Mouse (Mus musculus): Measurements from ENCODE around the gene Relt.

Relt gene

DNA sequence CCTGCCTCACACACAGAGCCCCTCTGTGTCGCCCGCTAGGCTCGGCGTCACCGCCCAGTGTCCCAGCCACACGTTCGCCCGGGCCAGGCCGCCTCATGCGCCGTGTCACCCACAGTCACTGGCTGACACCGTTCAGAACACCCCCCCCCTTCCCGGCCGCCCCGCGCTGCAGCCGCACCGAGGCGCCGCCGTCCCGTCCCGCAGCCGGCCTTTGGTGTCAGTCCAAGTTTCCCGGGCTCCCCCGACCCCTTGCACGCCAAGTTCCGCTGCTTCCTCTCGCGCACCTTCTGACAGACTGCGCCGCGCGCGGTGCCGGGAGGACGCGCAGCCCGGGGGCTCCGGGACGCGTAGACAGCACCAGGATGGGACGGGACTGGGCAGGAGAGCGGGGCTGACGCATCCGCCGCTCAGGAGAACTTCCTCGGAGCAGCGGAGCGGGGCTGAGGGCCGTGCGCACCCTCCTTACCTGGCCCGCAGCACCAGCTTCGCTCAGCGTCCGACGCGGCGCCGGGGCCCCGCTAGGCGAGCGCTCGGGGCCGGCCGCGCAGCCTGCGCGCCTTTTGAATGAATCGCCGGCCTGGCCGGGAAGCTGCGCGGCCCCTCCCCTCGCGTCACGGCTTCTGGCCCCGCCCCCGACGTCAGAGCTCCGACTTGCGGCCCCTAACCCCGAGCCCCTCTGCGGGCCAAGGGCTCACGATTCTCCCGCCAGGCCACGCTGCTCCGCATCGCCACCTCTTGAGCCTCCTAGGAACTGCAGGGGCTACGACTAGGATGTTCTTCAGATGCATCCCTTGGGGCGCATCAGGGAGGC lies at the start of gene Relt:
Gene Relt (minus strand): TSS at position 619 of the 811 bp plus-strand sequence.
- peak; percentile 76 to 78 for DNase-seq (ENCODE audit: low spot score in 2 of 2)

DNA sequence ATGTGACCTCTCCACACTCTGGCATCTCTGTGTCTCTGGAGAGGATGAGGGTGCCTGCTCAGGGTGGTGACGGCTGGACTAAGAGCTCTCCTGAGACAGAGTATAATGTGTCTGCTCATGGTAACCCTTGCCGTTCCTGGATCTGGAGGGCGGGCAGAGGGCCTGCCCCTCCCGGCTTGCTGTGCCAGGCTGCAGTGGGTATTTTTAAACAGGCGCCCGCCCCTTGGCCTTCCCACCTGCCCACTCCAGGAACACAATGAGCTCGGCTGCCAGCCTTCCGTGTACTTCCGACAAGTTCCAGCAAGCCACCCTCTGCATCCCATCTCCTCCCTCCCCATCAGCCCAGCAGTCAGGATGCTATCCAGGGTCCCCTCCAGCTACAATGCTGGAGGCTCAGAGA lies 48.5 kb upstream of the Relt start:
- DNase-seq (ENCODE audit: low spot score in 2 of 2): no peak

DNA sequence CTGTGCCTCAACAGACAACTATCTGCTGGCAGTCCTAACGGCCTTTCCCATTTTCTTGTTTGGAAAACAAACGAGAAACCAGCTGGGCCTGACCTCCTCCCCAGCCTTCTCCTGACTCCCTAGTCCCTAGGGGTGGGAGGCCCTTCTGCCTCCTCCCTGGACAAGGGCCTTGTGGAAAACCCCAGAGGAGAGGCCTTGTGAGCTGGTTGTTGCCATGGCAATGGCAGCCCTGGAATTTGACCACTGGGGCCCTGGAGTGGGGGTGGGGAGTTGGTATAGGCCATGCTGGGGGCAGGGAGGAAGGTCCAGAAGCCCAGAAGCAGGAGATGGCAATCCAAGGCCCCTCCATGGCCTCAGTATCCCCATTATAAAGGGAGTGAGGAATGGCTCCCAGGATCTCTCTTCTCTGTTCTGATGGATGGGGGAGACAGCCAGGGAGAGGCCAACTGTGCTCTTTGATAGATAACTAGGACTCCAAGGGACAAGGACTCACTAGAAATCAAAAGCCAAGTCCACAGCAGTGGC lies 48.1 kb upstream of the Relt start:
- DNase-seq (ENCODE audit: low spot score in 2 of 2): no peak

GRCm38 (mm10) chr7:100908567-100908966 lies 45.3 kb upstream of the Relt start:
- no peak for DNase-seq (ENCODE audit: low spot score in 2 of 2)

- DNase-seq (ENCODE audit: low spot score in 2 of 2): no peak
Measured at GRCm38 (mm10) chr7:100908061-100908460, 44.8 kb upstream of the Relt start.

- DNase-seq (ENCODE audit: low spot score in 2 of 2): peak; percentile 66 to 77
Measured at GRCm38 (mm10) chr7:100907231-100907630, 44.0 kb upstream of the Relt start.

- DNase-seq (ENCODE audit: low spot score in 2 of 2): no peak
Measured at GRCm38 (mm10) chr7:100906029-100906789, 43.0 kb upstream of the Relt start.

GRCm38 (mm10) chr7:100905037-100905436 lies 41.8 kb upstream of the Relt start:
- no peak for DNase-seq (ENCODE audit: low spot score in 2 of 2)

GRCm38 (mm10) chr7:100904612-100905011 lies 41.4 kb upstream of the Relt start:
- no peak for DNase-seq (ENCODE audit: low spot score in 2 of 2)

DNA sequence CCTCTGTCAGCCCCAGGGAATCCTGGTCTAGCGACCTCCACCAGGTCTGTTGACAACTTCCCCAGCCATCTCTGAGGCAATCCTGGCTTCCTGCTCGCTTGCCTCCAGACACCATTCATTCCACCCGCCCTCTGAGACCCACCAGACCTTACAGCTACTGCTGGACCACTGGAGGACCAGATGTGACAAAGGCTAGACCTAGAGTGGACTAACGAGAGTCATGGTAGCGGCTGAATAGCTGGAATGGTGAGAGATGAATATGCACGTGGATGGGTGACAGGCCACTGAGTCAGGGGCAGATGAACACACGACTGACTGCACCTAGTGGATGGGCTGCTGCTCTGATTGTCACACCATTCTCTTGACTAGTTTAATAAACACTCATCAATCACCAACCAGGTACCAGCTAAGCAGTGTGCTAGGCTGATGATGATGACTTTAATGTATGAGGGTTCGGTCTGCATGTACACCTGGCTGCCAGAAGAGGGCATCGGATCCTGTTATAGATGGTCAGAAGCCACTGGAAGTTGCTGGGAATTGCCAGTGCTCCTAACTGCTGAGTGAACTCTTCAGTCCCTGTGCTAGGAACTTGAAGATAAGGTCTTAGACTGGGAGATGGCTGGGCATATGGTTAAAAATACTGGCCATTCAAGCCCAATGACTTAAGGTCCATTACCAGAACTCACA lies 39.3 kb upstream of the Relt start:
- DNase-seq (ENCODE audit: low spot score in 2 of 2): no peak

GRCm38 (mm10) chr7:100897828-100898227 lies 34.6 kb upstream of the Relt start:
- DNase-seq (ENCODE audit: low spot score in 2 of 2): no peak

DNA sequence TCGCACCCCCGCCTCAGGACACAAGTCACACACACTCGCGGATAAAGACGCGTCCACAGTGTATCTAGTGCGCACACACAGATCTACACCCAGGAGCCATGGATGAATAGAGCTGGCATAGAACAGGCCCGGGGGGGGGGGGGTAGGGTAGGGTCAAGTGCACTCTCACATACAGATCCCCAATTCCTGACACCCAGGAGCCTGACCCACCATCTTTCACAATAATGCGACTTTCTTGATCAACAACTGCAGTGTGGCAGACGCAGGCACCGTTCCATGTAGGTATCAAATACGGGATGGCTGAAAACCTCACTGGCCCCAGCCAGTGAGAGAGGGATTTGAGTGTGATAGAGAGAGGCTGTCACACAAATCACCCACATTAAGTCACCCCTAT lies 31.6 kb upstream of the Relt start:
- DNase-seq (ENCODE audit: low spot score in 2 of 2): no peak

DNA sequence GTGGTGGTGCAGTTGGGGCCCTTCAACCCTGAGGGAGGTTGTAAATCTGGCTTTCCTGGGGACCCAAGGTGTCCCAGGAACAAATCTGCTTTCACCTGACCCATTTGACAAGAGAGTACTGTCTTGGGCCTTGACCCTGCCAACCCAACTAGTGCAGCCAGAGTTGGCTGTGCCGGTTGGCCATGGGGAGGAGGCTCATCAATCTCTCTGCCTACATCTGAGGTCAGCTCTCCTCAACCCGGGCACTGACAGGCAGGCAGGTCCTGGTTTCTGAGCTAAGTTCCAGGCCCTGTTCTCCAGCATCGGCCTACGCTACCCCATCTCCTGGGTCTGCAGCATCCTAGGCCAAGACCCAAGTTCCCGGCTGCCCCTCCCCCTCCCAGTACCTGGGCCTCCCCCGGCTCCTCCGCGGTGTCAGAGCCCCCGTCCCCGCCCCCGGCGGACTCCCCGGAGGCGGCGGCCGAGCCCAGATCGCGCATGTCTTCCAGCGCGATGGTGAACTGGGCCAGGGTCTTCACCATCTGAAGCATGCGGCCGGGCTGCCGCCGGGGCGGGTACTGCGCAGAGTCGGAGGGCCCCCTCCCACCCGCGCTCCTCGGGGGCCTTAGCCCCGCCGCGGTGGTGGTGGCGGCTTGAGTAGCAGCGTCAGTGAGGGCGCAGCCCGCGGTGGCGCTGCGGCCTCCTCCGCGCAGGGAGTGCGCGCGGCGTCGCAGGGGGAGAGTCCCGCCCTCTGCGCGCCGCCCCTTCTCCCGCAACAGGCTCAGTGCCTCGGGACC lies 31.0 kb upstream of the Relt start:
- peak; percentile 53 to 60 for DNase-seq (ENCODE audit: low spot score in 2 of 2)

- peak; percentile 51 to 62 for DNase-seq (ENCODE audit: low spot score in 2 of 2)
Measured at GRCm38 (mm10) chr7:100893249-100894056, 30.2 kb upstream of the Relt start.

- DNase-seq (ENCODE audit: low spot score in 2 of 2): no peak
Measured at GRCm38 (mm10) chr7:100886535-100886934, 23.3 kb upstream of the Relt start.

DNA sequence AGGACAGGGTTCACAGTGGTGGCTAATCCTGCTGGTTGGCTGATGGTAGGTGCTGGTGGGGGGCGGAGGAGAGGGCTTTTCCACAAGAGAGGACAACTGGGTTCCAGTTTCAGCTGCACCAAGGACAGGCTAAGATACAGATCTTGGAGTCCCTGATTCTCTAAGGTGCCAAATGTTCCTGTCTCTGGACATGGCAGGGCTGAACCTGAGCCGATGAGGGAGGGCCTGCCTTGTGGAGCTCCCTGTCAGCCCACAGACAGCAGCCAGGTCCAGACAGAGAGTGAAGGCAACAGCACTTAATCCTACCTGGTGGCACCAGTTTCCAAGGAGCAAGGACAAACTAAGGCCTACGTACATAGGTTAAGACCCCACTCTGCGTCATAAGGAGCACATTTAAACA lies 21.2 kb upstream of the Relt start:
- DNase-seq (ENCODE audit: low spot score in 2 of 2): no peak

DNA sequence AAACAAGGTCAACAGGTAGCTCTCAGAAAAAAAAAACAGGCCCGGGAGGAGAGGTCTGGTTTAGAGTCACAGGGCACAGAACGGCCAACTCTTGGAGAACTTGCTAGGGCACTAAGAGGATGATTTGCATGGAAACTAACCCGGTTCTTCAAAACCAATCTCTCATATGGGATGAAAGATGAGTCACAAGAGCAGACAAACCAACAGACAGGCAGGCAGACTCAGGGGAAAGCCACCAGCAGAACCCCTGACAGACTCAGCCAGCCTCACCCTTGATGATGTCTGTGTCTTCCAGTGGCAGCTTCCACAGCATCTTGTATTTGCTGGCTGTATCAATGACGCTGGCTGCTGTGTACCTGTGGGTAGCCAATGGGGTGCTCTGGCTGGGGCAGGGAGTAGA lies 18.7 kb upstream of the Relt start:
- no peak for DNase-seq (ENCODE audit: low spot score in 2 of 2)

- no peak for DNase-seq (ENCODE audit: low spot score in 2 of 2)
Measured at GRCm38 (mm10) chr7:100881531-100881930, 18.3 kb upstream of the Relt start.

- DNase-seq (ENCODE audit: low spot score in 2 of 2): no peak
Measured at GRCm38 (mm10) chr7:100879595-100879994, 16.3 kb upstream of the Relt start.

DNA sequence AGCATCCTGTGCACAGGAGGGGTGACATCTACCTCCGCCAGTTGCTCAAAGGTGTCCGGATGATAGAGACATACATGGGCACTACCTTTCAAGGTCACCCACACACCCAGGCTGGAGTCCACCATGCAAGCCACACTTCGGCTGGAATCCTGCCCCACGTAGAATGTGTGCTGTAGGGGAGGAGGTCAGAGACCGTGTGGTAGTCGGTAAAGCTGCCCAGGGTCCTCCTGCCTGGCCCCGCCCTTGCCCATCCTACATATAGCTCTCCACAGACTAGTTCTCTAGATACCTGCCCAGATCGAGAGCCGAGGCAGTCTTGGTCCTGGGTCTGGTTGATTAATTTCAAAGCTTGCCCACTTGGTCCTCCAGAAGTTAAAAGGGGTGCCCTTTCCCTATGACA lies 13.5 kb upstream of the Relt start:
- DNase-seq (ENCODE audit: low spot score in 2 of 2): no peak

DNA sequence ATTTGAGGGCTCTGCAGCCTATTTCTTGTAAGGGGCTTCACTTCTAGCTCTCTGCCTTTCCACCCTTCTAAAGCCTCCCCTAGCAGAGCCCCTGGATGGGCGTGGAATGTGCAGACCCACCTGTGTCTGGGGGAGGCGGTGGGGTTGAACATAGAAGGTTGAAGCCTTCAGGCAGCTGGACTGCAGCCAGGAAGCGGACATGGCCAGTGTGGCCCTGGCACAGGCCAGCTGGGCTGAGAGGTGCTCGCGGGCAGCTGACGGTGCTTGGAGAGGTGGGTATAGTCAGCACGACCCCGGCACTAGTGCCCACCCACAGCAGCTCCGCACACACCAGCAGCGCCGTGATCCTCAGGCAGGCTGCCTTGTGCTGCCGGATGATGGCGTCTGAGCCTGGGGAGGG lies 13.0 kb upstream of the Relt start:
- no peak for DNase-seq (ENCODE audit: low spot score in 2 of 2)
